8 mouse cellular contexts compared by ENCODE assay signal in genomic region chr19:9989171-9989883, GRCm38 (mm10). TPM values are rescaled to one million over a fixed set of nuclear protein-coding genes. Genes with fewer than 3 reads are reported as not detected.
A peak's percentile ranks its signal among the peaks of the same experiment; 100 is the strongest.
DNase-seq lines count a peak whose midpoint lies in the region; ATAC-seq and TF ChIP-seq lines count a peak whose summit lies in the region.

No protein-coding gene starts in this region.

- TF ChIP-seq CTCF in lung, postnatal 0 days (IDR thresholded peaks at IDR 0.05), result peak; percentile 83
- TF ChIP-seq CTCF in embryonic fibroblast, embryonic 13.5 days (IDR thresholded peaks at IDR 0.05; ENCODE audit: borderline replicate concordance, insufficient read depth, low read length), result peak; percentile 40; the same call in 1 of the 2 replicates

- H3K4me1 ChIP-seq in lung, postnatal 0 days (ENCODE audit: insufficient read depth, low read depth, low read length), result 0 out of 2 replicates have a peak, but pooled peaks cover 6% of the 10 kb centered on the region
- H3K4me1 ChIP-seq in embryonic fibroblast, embryonic 13.5 days (ENCODE audit: control insufficient read depth, insufficient read depth, low read length), result peaks cover 6% of the 10 kb centered on the region; the same call in 1 of the 2 replicates

- no peak for TF ChIP-seq POLR2A in embryonic fibroblast, embryonic 13.5 days (IDR thresholded peaks at IDR 0.05; ENCODE audit: low read depth, low read length)

- no peak overlapping the region for H3K4me2 ChIP-seq in lung, postnatal 0 days (replicated peaks; ENCODE audit: low read depth, low read length)

- ATAC-seq in lung, postnatal 0 days, result no peak
- ATAC-seq in cerebellum, adult (ENCODE audit: insufficient number of reproducible peaks, low FRiP score, low TSS enrichment), result no peak

- H3K27ac ChIP-seq in lung, postnatal 0 days (ENCODE audit: low read length), result no peak overlapping the region
- no peak overlapping the region for H3K27ac ChIP-seq in embryonic fibroblast, embryonic 13.5 days (ENCODE audit: insufficient read depth, low read length)

- peaks cover 8% of the 10 kb centered on the region; the same call in 1 of the 2 replicates for H3K36me3 ChIP-seq in lung, postnatal 0 days (ENCODE audit: insufficient read depth, low read length)

- H3K4me3 ChIP-seq in lung, postnatal 0 days (ENCODE audit: low read depth, low read length), result no peak overlapping the region
- H3K4me3 ChIP-seq in embryonic fibroblast, embryonic 13.5 days (ENCODE audit: insufficient read depth, low read length), result no peak overlapping the region

- no peak for TF ChIP-seq EP300 in lung, postnatal 0 days (IDR thresholded peaks at IDR 0.05)

- no peaks in the 10 kb centered on the region for H3K9me3 ChIP-seq in lung, postnatal 0 days (ENCODE audit: low read length)

- 65% methylated on average over 17 of the region's 17 CpGs for WGBS in lung, postnatal 0 days

- no peaks in the 10 kb centered on the region for H3K27me3 ChIP-seq in lung, postnatal 0 days (replicated peaks; ENCODE audit: insufficient read depth, low read length)

- H3K9ac ChIP-seq in lung, postnatal 0 days (replicated peaks; ENCODE audit: low read depth), result no peak overlapping the region

- peak; percentile 50 for DNase-seq in adrenal gland, postnatal 14 days
- no peak for DNase-seq in adrenal gland, postnatal 25 days
- DNase-seq in lung, postnatal 0 days (ENCODE audit: low spot score), result peak; percentile 63
- no peak for DNase-seq in lung, postnatal 36 days
- peak; percentile 43 for DNase-seq in retina, postnatal 1 day
- DNase-seq in layer of hippocampus, postnatal 14 days (ENCODE audit: low spot score in 2 of 2), result no peak

RNA-seq across cellular contexts. Expression of gene Fth1, which starts 8.9 kb away (rescaled TPM):
- total RNA-seq in adrenal gland, postnatal 14 days (2021), result 2,322 and 2,352 TPM in 2 replicates
- 2,505 and 2,798 TPM in 2 replicates for total RNA-seq in adrenal gland, postnatal 25 days (2021)
- 3,752 and 3,783 TPM in 2 replicates for polyA plus RNA-seq in lung, postnatal 0 days (2015; fragmentation: Nextera tagmentation; extraction: Ambion mirVana)
- 1,225 and 1,491 TPM in 2 replicates for polyA plus RNA-seq in embryonic fibroblast, embryonic 13.5 days (2011; ENCODE audit: insufficient read length, low read depth, missing spikeins)
- 1,000 to 10,000 TPM; 2,325 to 2,371 TPM for total RNA-seq in layer of hippocampus, postnatal 14 days (2021)

RNA-seq across cellular contexts. Expression of gene Best1, which starts 12.1 kb away (rescaled TPM):
- total RNA-seq in adrenal gland, postnatal 14 days (2021), result 0.19 TPM in 1 of 2 replicates, not detected in the other
- 0.97 TPM in 1 of 2 replicates, not detected in the other for total RNA-seq in adrenal gland, postnatal 25 days (2021)
- 2.0 and 2.3 TPM in 2 replicates for polyA plus RNA-seq in lung, postnatal 0 days (2015; fragmentation: Nextera tagmentation; extraction: Ambion mirVana)
- 0.33 and 0.60 TPM in 2 replicates for polyA plus RNA-seq in embryonic fibroblast, embryonic 13.5 days (2011; ENCODE audit: insufficient read length, low read depth, missing spikeins)
- 1 to 10 TPM in 1 of 2 experiments, under 1 TPM in 1; 0.97 to 1.1 TPM for total RNA-seq in layer of hippocampus, postnatal 14 days (2021)

RNA-seq across cellular contexts. Expression of gene Rab3il1, which starts 12.1 kb away (rescaled TPM):
- 9.7 and 10.1 TPM in 2 replicates for total RNA-seq in adrenal gland, postnatal 14 days (2021)
- 3.5 and 5.8 TPM in 2 replicates for total RNA-seq in adrenal gland, postnatal 25 days (2021)
- 23.8 and 25.9 TPM in 2 replicates for polyA plus RNA-seq in lung, postnatal 0 days (2015; fragmentation: Nextera tagmentation; extraction: Ambion mirVana)
- polyA plus RNA-seq in embryonic fibroblast, embryonic 13.5 days (2011; ENCODE audit: insufficient read length, low read depth, missing spikeins), result 6.5 and 18.2 TPM in 2 replicates
- 10 to 100 TPM in 1 of 2 experiments, 1 to 10 TPM in 1; 8.9 to 12.8 TPM for total RNA-seq in layer of hippocampus, postnatal 14 days (2021)

RNA-seq across cellular contexts. Expression of gene Fads3, which starts 52.0 kb away (rescaled TPM):
- total RNA-seq in adrenal gland, postnatal 14 days (2021), result 11.3 and 14.0 TPM in 2 replicates
- 9.5 and 15.1 TPM in 2 replicates for total RNA-seq in adrenal gland, postnatal 25 days (2021)
- 79.6 and 96.1 TPM in 2 replicates for polyA plus RNA-seq in lung, postnatal 0 days (2015; fragmentation: Nextera tagmentation; extraction: Ambion mirVana)
- polyA plus RNA-seq in embryonic fibroblast, embryonic 13.5 days (2011; ENCODE audit: insufficient read length, low read depth, missing spikeins), result 115 and 142 TPM in 2 replicates
- total RNA-seq in layer of hippocampus, postnatal 14 days (2021), result 10 to 100 TPM; 34.3 to 36.8 TPM

Comparison
In these comparisons a context has a peak if more than half of its experiments do, and no peak if none do; other contexts are left out.
1. DNase-seq: peak in adrenal gland, postnatal 14 days (single experiment), lung, postnatal 0 days (single experiment) and retina, postnatal 1 day (single experiment); none in adrenal gland, postnatal 25 days (single experiment), lung, postnatal 36 days (single experiment) and layer of hippocampus, postnatal 14 days (0 of 2).